Mouse (Mus musculus) liver, adult (tissue): ENCODE measurements around the gene Csf2rb.

ENCODE experiments used
- GATA4 ChIP-seq: IDR thresholded peaks from 2 replicates; pipeline ENCODE4 v1.6.1; 2014; ENCODE audit warnings: mild to moderate bottlenecking, low read length; ENCODE audit not compliant: insufficient replicate concordance

Csf2rb gene

DNA sequence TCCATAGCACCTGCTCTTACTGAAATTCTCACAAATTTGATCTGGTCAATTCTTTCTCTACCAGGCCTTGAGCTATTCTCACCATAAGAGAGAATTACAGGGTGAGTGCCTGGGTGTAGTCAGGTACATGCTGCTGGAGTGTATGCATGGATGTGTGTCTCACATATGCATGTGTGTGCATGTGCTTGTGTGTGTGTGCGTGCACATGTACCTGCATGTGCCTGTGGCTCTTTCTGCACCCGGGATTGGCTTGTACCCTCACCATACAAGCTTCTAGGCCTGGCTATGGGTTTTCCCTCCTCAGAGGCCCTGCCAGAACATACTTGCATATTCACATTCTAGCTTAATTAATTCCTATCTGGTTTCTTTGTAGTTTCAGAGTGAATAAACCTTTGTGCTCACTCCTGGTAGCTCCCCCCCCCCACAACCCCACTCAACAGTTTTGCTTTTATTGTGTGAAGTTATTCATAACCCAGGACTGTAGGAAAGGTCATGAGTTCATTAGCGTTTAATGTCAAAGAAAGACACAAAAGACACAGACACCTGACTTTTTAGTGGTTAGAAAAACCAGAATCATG, 3.1 kb downstream of the Csf2rb start:
- TF ChIP-seq GATA4 = no peak

DNA sequence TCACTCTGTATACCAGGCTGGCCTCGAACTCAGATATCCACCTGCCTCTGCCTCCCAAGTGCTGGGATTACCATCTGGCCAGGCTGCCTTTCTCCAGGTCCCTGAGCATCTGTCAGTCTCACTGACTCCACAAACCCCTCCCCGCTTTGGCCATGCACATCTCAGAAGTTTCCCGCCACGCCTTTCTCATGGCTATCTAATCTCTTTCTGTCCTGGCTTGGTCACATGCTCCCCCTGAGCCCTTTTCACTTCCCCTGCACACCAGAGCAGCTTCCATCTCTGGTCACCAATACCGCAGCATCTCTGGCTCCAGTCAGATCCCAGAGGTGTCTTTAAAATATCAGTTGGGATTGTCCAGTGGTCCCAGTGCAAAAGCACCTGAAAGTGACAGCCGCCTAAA, 4.4 kb downstream of the Csf2rb start:
- TF ChIP-seq GATA4 = peak; percentile 66; the same call in 1 of the 2 replicates

- no peak for TF ChIP-seq GATA4
These were observed 5.2 kb downstream of the Csf2rb start for GRCm38 (mm10) chr15:78330706-78331105.

GRCm38 (mm10) chr15:78331523-78332340, 6.2 kb downstream of the Csf2rb start:
- TF ChIP-seq GATA4 = no peak

DNA sequence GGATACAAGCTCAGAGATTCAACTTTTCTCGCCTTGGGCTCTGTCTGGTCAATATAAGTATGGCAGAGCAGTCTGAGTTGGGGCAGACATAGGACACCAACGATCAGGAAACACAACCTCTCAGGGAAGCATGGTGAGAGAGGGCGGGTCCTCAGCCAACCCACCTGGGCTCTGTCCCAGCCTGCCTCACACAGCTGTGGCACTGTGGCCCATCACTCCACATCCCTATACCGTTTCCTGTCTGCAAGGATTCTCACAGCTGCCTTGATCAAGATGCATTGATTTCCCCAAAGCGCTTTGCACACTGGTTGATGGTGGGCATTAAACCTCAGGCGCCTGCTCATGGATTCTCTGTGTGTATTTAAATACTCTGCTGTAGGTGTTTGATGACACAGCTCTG, 7.4 kb downstream of the Csf2rb start:
- no peak for TF ChIP-seq GATA4

DNA sequence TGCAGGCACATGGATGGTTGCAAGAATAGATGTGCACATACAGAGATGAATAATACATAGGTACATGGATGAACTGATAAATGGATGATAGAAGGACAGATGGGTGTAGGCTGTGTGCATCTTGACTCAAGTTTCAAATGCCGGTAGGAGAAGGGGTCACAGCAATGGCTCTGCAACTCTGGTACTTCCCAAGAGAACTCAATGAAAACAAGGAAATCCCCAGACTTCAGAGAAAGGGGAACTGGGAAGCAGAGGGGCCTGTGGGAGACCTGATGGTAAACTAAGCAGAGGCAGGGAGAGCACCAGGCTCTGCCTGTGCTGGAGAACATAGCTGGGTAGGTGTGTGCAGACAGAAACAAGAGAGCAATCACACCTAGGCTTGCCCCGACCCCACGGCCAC, 8.8 kb downstream of the Csf2rb start:
- no peak for TF ChIP-seq GATA4

GRCm38 (mm10) chr15:78343683-78344082, 18.1 kb downstream of the Csf2rb start:
- no peak for TF ChIP-seq GATA4

DNA sequence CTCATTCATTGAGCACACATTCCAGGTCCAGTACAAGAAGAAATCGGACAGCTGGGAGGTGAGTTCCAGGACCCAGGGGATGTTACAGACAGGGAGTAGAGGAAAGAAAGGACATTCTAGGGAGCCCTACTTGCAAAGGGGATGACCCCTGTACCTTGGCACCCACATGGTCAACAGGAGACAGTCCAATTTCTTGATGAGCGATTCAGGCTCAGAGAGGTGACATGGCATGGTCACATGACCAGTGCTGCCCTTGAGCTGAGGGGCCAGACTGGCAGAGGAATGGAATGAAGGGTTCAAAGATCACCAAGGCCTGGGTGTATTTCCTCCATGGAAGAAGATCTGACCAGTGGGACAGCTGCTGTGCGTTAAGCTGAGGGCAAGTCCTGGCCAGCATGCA, 19.0 kb downstream of the Csf2rb start:
- no peak for TF ChIP-seq GATA4

DNA sequence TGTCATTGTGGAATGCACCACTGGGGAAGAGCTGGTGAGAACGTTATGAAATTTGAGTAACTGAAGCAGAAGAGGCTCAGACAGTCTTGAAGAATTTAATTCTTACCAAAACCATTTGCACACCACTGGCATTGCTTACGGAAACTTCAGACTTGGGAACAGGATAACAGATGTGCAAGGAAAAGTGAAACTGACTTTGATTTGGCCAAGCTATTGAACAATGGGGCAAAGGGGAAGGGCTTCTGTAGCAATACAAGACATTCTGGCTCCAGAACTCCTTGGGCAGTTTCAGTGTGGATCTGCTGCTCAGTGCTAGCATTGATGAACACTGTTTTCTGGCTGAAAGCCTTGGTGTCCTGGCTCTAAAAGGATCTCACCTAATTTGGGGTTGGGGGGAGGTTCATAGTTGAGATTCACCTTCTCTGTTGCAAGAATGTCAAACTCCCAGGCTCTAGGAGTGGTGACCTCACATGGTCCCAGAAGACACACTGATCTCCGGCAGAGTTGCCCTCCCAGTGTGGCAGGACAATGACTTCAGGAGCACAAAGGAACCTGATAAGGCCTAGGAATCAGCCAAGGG, 26.1 kb downstream of the Csf2rb start:
- no peak for TF ChIP-seq GATA4

GRCm38 (mm10) chr15:78354958-78355357, 29.4 kb downstream of the Csf2rb start:
- no peak for TF ChIP-seq GATA4

DNA sequence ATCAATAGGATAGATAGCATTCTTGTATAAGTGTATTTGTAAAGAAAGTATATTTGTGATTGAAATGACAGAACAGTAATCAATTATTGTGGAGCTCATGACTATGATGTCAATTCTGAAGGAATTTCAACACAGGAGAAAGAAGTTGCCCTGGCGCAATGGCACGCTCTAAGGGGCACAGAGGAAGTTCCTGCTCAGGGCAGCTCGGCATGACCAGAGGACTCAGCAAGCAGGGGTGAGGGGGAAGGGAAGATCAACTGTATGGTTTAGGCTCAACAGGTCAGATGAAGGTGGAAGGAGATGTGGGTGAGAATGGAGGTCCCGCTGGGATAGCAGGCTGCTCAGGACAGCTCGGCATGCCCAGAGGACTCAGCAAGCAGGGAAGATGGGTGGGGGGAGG, 30.0 kb downstream of the Csf2rb start:
- no peak for TF ChIP-seq GATA4

DNA sequence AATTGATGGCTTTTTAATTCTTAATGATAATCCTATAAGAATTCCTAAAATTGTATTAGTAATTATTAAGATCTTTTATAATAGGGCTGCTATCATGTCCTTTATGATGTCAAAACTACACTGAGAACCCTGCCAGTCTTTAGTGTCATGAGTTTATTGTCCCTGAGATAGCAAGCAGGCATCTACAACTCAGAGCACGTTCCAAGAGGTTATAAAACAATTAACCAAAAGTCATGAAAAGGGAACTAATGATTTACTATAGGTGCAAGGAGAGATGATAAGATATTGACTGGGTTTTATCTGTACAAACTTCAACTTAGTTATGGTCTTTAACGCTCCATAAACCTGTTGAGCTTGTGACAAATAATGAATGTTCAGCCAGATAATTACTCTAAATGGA, 40.4 kb downstream of the Csf2rb start:
- no peak for TF ChIP-seq GATA4

- TF ChIP-seq GATA4 = no peak
These were observed 41.3 kb downstream of the Csf2rb start for GRCm38 (mm10) chr15:78366875-78367274.

GRCm38 (mm10) chr15:78367811-78368210, 42.3 kb downstream of the Csf2rb start:
- no peak for TF ChIP-seq GATA4

DNA sequence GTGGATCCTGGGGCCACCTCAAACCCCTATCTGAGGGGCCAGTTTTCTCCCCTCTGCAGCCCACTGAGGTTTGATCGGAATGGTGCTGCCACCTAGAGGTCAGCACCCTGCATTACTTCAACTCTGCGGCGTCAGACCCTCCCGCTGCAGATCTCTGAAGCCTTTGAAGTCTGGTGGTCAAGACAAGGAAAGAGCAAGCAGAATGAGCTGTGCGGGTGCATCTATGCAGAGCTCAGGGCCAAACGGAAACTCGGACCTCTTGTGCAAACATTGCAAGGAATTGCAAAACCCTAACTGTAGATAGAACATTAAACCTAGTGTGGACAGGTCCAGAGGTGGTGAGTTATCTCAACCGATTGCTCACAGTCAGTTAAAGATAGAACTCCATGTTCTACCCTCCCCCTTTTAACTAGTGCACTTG, 43.4 kb downstream of the Csf2rb start:
- TF ChIP-seq GATA4 = peak; percentile 63; the same call in 1 of the 2 replicates

DNA sequence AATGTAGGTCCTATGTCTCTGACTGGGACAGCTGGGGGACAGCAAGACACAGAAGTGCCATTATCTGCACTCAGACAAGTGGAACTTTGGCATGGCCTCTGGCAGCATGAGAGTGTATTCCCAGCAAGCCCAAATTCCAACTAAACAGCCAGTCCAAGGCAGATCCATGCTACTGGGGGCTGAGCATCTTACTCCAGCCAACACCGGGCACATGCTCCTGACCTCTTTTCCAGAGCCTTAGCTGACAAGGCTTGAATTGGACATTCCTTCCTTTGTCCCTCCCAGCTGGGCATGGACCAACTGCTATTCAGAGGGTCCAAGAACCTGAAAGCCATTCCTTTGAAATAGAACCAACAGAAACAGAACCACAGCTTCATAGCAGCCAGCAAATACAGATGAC, 44.1 kb downstream of the Csf2rb start:
- TF ChIP-seq GATA4 = no peak
